Mouse (Mus musculus) CH12F3 (cell line): ENCODE data around the gene Shisa8.

Experiments used
- in situ Hi-C: fragments of 300-500 bp; cut with MboI; formaldehyde crosslinking; loops from 2 replicates; pipeline ENCODE4 v1.14.3; 2020; ENCODE audit warnings: low sequenced_read_pairs

Gene Shisa8

DNA sequence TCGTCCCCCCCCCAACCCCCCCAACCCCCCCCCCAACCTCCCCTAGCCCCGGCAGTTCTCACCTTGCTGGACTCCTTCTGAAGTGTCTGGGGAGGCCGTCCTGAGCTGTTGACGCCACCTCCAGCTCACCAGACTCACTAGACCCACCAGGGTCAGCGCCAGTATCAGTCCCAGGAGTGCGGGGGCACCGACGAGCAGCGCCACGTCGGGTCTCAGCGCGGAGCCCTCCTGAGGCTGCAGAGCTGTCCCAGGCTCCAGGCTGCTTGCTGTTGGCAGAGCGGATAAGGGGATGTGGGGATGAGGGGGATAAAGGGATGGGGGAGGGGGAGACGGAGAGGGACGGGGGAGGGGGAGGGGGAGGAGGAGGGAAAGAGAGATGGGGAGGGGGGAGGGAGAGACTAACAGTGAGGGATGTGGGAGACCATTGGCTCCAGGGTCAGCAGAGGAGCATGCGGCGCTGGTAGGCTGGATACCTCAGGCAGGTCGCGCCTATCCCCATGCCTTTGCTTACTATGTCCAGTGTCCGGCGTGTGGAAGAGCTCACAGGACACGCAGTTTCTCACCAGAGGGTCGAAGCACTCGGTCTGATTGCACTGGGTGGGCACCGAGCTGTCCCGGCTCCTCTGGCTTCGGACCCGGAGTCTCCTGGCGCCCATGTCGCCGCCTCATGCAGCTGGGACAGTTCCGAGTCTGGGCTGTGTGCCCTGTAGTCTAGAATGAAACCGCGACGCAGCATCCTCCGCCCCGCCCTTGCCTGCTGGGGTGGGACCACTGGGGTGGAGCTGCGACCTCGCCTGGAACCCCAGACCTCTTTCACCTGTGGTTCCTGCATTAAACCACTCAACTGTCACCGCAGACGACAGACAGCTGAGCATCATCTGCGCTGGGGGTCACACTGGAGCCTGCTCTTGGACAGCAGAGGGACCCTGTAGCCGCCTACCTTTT lies 11.3 kb upstream of the Shisa8 start, which contains the start of gene Tnfrsf13c:
Tnfrsf13c (minus strand) TSS at position 713 of the 945 bp plus-strand sequence.
- in situ Hi-C loops = no loop called here

- in situ Hi-C loops = no loop called here
Observed at GRCm38 (mm10) chr15:82223251-82223650, 10.6 kb upstream of the Shisa8 start.

DNA sequence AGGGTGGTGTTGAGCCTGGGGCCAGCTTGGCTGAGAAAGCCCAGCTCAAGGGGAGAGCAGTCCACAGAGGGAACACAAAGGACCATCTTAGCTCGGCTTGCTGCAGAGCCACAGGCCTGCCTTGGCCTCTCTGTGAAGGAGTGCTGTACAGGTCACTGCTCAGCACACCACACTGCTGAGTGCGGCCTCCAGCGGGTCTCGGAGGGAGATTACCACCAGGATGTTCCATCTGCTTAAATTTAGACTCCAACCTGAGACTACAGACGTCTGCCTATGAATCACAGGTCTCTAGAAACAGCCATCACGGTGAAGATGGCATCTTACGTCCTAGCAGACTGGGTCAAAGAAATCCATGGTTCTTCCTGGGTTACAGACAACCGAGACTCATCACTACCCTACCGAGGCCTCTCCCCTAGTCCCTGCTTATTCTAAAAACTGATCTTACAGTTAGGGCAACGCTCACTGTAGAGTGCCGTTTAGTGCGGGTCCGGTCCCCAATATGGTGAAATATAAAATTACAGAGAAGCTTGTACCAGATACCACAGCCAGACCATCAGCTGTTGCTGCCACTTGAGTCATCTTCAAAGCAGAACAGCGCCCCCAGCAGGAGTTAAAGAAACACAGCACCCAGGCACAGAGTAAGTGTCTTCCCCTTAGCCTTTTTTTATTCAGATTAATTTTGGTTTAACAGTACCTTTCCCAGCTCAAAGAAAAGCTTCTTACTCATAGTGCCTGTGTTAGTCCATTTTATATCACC lies 8.7 kb upstream of the Shisa8 start:
- in situ Hi-C loops = no loop called here

- in situ Hi-C loops = no loop called here
Observed at GRCm38 (mm10) chr15:82220003-82220675, 7.5 kb upstream of the Shisa8 start.

DNA sequence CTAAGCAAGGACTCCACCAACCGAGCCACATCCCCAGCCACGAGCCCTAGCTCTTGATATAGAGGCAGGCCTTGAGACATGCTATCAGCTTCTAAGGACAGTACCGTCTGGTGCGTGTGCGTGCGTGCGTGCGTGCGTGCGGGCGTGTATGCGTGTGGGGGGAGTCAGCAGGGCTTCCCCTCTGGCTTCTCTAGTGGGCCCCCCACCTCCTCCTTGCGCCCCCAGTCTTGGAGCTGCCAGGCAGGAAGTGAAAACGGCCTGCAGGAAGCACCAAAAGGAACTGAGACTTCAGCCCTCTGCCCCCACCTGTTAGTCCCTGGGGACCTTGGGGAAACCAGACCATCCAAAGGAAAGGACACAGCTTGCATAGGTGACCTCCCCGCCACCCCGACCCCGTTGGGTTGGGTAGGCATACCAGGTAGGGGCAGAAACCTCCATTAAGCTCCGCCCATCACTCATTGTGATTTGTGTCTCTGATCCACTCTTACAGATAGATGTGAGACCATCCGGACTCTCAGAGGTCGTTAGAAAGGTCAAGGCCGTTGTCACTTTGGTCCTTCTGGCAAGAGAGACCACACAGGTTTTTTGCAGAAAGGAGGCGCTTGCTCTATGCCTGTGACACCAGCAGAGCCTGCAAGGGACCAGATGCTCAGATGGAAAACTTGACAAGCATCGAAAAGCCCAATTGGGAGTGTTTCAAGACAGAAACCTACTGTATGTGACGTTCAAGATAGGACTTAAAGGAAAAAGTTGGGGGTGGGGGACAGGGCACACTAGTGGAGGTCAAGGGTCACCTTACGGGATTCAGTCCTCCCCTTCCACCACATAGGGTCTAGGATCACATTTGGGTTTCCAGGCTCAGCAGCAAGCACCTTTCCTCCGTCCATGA lies 6.4 kb upstream of the Shisa8 start:
- in situ Hi-C loops = no loop called here

- in situ Hi-C loops = no loop called here
Observed at GRCm38 (mm10) chr15:82217980-82218379, 5.4 kb upstream of the Shisa8 start.

DNA sequence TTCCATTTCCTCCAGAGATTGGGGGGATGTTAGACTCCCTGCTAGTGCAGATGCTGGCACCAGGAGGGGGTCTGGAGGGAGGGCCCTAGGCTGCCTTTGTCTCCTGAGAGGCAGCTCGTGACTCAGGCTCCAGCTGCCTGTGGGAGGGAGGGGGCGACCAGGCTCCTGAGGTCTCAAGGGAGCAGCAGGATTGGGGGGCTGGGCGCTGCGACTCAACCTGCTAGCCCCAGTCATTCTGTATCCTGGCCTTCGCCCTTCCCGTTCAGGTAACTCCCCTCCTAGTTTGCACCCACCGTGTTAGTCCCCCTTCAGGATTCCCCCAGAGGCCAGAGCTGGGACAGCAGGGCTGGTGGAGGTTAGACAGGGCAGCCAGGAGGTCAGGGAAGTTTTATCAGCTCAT lies 4.4 kb upstream of the Shisa8 start:
- in situ Hi-C loops = no loop called here

DNA sequence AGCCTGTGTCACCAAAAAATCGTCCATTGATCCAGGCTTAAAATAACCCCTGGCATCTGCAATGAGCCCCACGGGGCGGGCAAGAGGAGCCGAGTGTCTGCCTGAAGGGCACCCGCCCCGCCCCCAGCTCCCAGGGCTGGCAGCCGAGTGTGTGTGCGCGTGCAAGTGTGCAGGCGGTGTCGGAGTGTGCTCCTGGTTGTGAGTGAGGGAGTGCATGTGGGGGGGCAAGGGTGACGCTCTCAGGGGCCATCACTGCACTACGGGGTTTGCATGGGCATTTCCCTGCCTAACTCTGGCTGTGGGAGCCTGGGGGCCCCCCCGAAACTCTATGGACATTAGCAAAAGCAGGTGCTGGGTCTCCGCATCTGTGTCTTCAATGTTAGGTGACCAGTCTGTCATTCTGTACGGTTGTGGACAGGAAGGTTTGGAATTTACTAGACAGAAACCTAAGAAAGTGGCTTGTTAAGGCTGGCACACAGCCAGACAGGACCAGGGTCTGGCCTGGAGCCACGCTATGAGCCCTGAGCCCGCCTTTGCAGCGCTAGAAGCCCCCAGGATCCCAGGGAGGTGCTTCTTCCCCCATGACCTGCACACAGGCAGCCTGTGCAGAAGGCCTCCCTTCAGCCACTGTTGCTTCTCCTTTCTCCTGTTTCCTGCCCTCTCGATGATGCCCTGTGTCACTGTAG lies 3.7 kb upstream of the Shisa8 start:
- in situ Hi-C loops = no loop called here

GRCm38 (mm10) chr15:82215332-82216046 lies 2.9 kb upstream of the Shisa8 start:
- in situ Hi-C loops = no loop called here

GRCm38 (mm10) chr15:82213222-82213621 lies 607 bp upstream of the Shisa8 start:
- in situ Hi-C loops = no loop called here

DNA sequence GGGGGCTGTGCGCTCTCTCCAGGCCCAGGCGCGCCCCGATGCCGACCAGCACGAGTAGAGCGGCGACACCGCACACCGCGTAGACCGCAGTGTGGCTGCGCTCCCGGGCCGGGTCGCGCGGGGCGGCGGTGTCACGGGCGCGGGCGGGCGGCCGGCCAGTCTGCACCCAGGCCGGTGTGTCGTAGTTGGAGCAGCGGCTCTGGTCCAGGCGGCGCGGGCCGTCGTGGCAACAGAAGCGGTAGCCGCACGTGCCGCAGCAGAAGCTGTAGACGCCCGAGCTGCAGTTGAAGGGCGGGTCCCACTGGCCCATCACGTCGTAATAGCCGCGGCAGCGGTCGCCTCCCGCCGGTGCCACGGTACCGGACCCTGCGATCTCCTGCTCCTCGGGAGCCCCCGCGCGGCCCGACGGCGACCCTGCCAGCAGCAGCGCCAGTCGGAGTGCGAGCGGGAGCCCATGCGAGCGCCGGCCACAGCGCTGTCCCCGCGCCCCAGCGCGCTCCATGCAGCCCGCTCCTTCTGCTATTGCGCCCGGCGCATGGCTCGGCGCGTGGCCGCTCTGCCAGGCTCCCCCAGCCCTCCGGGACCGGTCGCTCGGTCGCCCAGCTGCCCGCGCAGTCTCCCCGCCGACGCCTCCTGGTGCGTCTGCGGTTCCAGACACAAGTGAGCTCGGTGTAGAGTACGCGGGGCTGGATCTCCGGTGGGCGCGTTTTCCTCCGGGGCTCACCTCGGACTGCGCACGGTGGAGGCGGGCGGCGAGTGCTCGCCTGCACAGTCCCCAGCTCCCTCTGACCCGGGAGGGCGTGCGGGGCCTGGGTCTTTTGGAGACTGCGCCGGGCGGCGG lies 484 bp downstream of the Shisa8 start:
- in situ Hi-C loops = no loop called here

DNA sequence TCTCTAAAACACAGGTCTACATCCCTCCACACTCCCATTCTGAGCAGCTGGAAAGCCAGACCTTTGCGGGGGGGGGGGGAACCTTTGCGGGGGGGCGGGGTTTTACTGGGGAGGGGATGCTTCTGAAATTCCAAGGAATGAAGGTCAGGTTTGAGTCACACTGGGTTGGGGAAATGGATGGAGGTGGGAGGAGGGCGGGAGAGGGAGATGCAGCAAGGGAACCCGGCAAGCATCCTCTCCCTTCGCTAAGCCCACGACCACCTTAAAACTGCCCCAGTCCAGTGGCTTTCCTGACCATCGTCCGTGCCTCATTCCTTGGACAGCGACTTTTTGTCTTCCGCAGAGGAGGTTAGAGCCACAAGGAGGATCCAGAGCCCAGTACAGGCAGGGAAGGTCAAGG lies 1.3 kb downstream of the Shisa8 start:
- in situ Hi-C loops = no loop called here

DNA sequence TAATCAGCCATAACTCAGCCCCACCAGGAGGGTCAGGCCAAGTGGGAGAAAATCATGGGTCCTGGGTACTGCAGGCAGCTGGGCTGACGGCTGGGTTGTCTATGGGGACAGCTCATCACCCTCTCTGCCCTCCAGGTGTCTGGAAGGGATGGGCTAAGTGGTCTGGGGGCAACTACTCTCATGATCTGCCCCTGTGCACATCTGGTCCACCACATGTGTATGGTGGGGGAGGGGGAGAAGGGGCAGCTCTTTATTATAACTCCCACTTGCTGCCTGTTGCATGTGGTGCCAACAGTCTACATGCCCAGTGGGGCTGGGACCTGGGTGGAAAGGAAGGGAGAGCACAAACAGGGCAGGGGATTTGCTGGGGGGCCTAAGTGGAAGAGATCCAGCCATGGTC lies 1.8 kb downstream of the Shisa8 start:
- in situ Hi-C loops = no loop called here

GRCm38 (mm10) chr15:82209295-82210050 lies 3.1 kb downstream of the Shisa8 start:
- in situ Hi-C loops = no loop called here

- in situ Hi-C loops = no loop called here
Observed at GRCm38 (mm10) chr15:82208307-82208706, 4.3 kb downstream of the Shisa8 start.

DNA sequence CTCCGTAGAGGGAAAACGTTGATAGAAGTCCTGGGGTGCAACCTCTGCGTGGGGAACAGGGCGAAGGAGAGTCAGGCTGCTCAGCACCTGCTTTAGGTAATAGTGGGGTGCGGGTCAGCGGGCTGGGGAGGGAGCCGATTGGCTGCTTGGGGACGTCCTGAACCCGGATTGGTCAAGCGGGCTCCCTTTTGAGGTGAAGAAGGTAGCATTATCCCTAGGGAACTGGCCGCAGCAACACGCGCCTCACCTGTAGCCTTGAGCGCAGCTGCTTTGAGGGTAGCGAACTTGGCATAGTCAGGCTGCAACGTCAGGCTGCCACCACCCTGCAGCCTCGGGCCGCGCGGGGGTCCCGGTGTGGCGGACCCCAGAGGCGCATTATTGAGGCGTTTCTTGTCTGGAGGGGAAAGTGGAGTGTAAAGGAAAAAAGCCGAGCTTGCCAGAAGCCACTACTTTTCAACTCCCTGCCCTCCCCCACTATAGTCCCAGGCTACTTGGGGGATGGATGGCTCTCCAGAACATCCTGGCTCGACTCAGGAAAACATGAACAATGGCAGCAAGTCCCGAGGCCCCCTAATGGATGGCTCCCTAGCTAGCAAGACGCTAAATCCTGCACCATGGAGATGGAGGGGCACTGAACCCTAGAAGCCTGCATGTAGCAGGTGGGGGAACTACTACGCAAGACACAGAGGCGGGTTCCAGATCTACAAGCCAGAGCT lies 5.0 kb downstream of the Shisa8 start:
- in situ Hi-C loops = no loop called here

- in situ Hi-C loops = no loop called here
Observed at GRCm38 (mm10) chr15:82207105-82207459, 5.5 kb downstream of the Shisa8 start.
